Mouse (Mus musculus) left cerebral cortex, adult 2 months (tissue): ENCODE results near the gene Specc1l. TPM values are rescaled to one million over a fixed set of nuclear protein-coding genes. Genes with fewer than 3 reads are reported as not detected.
A peak's percentile ranks its signal among the peaks of the same experiment; 100 is the strongest.
"Not testable (repeated sequence)": the region's sequence is repeated elsewhere in the genome, so short reads cannot be mapped to it uniquely, and the experiment has no call there.

Experiments used
- DNase-seq, 2 experiments: peaks; one replicate each; pipeline ENCODE4 v3.0.0; 2021 to 2022; ENCODE audit warnings: low spot score in 2 of 2, mixed read lengths in 1 of 2; ENCODE audit errors: extremely low spot score in 1 of 2
- H3K27ac ChIP-seq: fragments of 200-600 bp; 2 replicates; pipeline ENCODE4 v1.8.1; 2022
- H3K4me3 ChIP-seq: fragments of 200-600 bp; 2 replicates; pipeline ENCODE4 v1.8.1; 2022
- CTCF ChIP-seq: fragments of 200-600 bp; IDR thresholded peaks from 2 replicates; pipeline ENCODE4 v1.8.1; 2022; ENCODE audit warnings: antibody characterized with exemption, mild to moderate bottlenecking, moderate library complexity
- intact Hi-C: fragments of 180-260 bp; cut with DNase I; formaldehyde crosslinking; loops from one replicate; pipeline ENCODE4 v1.15.1; 2025
- total RNA-seq, 2 experiments: library from RNA; stranded (reverse); gene quantifications; 2 replicates each; pipeline ENCODE4 v1.2.3; 2021

The Specc1l gene
- total RNA-seq, 2 experiments from 2014 or later: 42.9 to 46.4 TPM

GRCm38 (mm10) chr10:75291338-75291737 lies 79.5 kb downstream of the Specc1l start:
- intact Hi-C loops: no loop called here
- H3K4me3 ChIP-seq: no peak overlapping the region
- DNase-seq: no peak
- no peak for TF ChIP-seq CTCF
- no peak overlapping the region for H3K27ac ChIP-seq

DNA sequence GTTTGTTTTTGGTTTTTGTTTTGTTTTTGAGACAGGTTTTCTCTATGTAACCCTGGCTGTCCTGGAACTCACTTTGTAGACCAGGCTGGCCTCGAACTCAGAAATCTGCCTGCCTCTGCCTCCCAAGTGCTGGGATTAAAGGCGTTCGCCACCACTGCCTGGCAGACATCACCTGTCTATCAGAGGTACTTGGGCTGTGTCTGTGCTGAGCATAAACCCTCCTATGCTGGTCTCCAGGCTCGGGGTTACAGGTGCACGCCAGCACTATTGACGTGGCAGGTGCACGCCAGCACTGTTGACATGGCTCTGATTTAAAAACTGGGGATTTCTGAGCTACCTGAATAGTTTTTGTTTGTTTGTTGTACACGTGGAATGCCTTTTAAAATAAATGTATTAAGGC lies 80.3 kb downstream of the Specc1l start:
- H3K4me3 ChIP-seq, DNase-seq, H3K27ac ChIP-seq, intact Hi-C loops: not testable (repeated sequence)

- no peak overlapping the region for H3K27ac ChIP-seq
- no peak for DNase-seq
- no peak overlapping the region for H3K4me3 ChIP-seq
- no peak for TF ChIP-seq CTCF
- intact Hi-C loops: no loop called here
Measured at GRCm38 (mm10) chr10:75293288-75293687, 81.4 kb downstream of the Specc1l start.

GRCm38 (mm10) chr10:75294362-75294761 lies 82.5 kb downstream of the Specc1l start:
- Histone ChIP-seq H3K27ac (no peak overlapping the region), H3K4me3 (no peak overlapping the region)
- intact Hi-C loops: no loop called here
- no peak for TF ChIP-seq CTCF
- no peak for DNase-seq

- Histone ChIP-seq H3K4me3 (no peak overlapping the region), H3K27ac (no peak overlapping the region)
- intact Hi-C loops: no loop called here
- no peak for TF ChIP-seq CTCF
- DNase-seq: no peak
Measured at GRCm38 (mm10) chr10:75294926-75295325, 83.1 kb downstream of the Specc1l start.

DNA sequence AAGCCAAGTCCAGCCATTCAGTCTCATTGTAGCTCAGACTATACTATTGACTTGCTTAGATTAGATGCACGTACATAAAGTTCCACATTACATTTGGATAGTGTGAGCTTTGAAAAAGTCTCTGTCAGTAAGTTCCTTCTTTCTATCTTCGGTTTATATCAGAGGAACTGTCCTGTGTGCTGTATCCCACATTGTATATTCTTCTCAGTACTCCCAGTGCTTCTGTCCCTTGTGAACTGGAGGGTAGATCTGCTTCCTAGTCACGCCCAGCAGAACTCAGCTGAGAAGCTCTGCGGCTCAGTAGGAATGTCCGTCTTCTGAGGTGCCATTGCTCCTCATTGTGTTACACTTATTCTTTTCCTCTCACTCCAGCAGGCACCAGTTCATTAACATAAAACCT lies 86.7 kb downstream of the Specc1l start:
- intact Hi-C loops: no loop called here
- TF ChIP-seq CTCF: no peak
- Histone ChIP-seq H3K27ac (no peak overlapping the region), H3K4me3 (no peak overlapping the region)
- DNase-seq: no peak

DNA sequence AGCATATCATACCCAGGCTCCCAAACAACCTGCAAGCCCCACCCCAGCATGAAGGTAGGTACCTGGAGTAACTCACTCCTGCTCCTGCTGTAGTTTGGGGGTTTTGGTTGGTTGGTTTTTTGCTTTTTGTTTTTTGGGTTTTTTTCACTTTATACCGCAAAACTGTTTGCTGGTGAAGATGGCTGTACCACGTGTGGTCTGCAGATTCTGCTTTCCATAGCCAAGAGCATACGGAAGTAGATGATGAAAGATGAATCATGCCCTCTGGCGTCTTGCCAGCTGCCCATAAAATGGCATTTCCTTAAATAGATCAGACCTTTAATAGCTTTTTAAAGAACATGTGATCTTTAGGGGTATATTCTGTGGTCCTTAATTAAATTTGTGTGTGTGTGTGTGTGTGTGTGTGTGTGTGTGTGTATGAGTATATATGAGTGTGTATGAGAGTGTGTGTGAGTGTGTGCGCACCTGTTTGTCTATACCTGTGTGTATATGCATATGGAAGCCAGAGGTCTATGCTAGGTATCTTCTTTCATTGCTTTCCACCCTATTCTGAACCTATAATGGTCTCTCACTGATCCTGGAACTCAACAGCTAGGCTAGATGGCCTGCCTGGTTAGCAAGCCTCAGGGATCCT lies 88.0 kb downstream of the Specc1l start:
- DNase-seq: no peak
- H3K27ac ChIP-seq: no peak overlapping the region
- intact Hi-C loops: no loop called here

GRCm38 (mm10) chr10:75301195-75301806 lies 89.4 kb downstream of the Specc1l start:
- DNase-seq: no peak
- intact Hi-C loops: no loop called here
- Histone ChIP-seq H3K27ac (no peak overlapping the region), H3K4me3 (no peak overlapping the region)
- TF ChIP-seq CTCF: no peak

More for the DNA sequence above, 88.0 kb downstream of the Specc1l start:
- H3K4me3 ChIP-seq: no peak overlapping the region
- no peak for TF ChIP-seq CTCF

GRCm38 (mm10) chr10:75301937-75302336 lies 90.1 kb downstream of the Specc1l start:
- intact Hi-C loops: no loop called here
- DNase-seq: no peak
- no peak for TF ChIP-seq CTCF

GRCm38 (mm10) chr10:75302536-75302935 lies 90.7 kb downstream of the Specc1l start:
- no peak for DNase-seq
- no peak for TF ChIP-seq CTCF
- intact Hi-C loops: no loop called here
- no peak overlapping the region for H3K4me3 ChIP-seq
- no peak overlapping the region for H3K27ac ChIP-seq

More at GRCm38 (mm10) chr10:75301937-75302336, 90.1 kb downstream of the Specc1l start:
- no peak overlapping the region for H3K4me3 ChIP-seq
- no peak overlapping the region for H3K27ac ChIP-seq

GRCm38 (mm10) chr10:75303324-75304048 lies 91.6 kb downstream of the Specc1l start:
- H3K27ac ChIP-seq: peak overlapping the region; percentile 73; the same call in 1 of the 2 replicates

GRCm38 (mm10) chr10:75304049-75304405 lies 92.2 kb downstream of the Specc1l start:
- Histone ChIP-seq H3K4me3 (no peak overlapping the region), H3K27ac (peak overlapping the region; percentile 73)
- intact Hi-C loops: no loop called here
- DNase-seq: no peak
- no peak for TF ChIP-seq CTCF

More at GRCm38 (mm10) chr10:75303324-75304048, 91.6 kb downstream of the Specc1l start:
- intact Hi-C loops: no loop called here
- no peak for TF ChIP-seq CTCF
- peak; percentile 60 to 62 for DNase-seq
- no peak overlapping the region for H3K4me3 ChIP-seq
